Comparison of ENCODE assay signal across 31 mouse cellular contexts in genomic region chr5:124258026-124258425, GRCm38 (mm10).
"Had no signal": no experiment of that assay in that cellular context is flagged by ENCODE, and none has a peak within 500 bp of the region (broad histone marks: within the 10 kb centered on the region; RNA-seq: fewer than 3 reads in every experiment).

No protein-coding gene starts in this region.

- H3K9ac ChIP-seq: limb, embryonic 12.5 days; limb, embryonic 13.5 days; limb, embryonic 15.5 days; liver, embryonic 12.5 days; liver, embryonic 13.5 days; liver, embryonic 14.5 days; liver, embryonic 15.5 days; liver, postnatal 0 days; lung, embryonic 14.5 days; lung, embryonic 15.5 days; midbrain, embryonic 12.5 days; midbrain, embryonic 13.5 days; neural tube, embryonic 12.5 days; neural tube, embryonic 13.5 days had no signal

- ATAC-seq: liver, embryonic 12.5 days; liver, postnatal 0 days; lung, postnatal 0 days; midbrain, embryonic 13.5 days; midbrain, embryonic 16.5 days had no signal

- H3K9me3 ChIP-seq: limb, embryonic 10.5 days; limb, embryonic 12.5 days; limb, embryonic 13.5 days; limb, embryonic 15.5 days; liver, embryonic 12.5 days; liver, embryonic 13.5 days; liver, embryonic 15.5 days; lung, embryonic 15.5 days; midbrain, embryonic 10.5 days; midbrain, embryonic 12.5 days; midbrain, embryonic 13.5 days; neural tube, embryonic 12.5 days; neural tube, embryonic 13.5 days had no signal

- H3K4me1 ChIP-seq: limb, embryonic 10.5 days; limb, embryonic 12.5 days; limb, embryonic 13.5 days; limb, embryonic 15.5 days; liver, embryonic 12.5 days; liver, embryonic 13.5 days; liver, embryonic 15.5 days; midbrain, embryonic 10.5 days; midbrain, embryonic 12.5 days; midbrain, embryonic 13.5 days; neural tube, embryonic 12.5 days; neural tube, embryonic 13.5 days had no signal

- H3K27ac ChIP-seq: left cerebral cortex, adult 2 months; limb, embryonic 10.5 days; limb, embryonic 12.5 days; limb, embryonic 13.5 days; limb, embryonic 15.5 days; liver, embryonic 12.5 days; liver, embryonic 13.5 days; liver, embryonic 14.5 days; liver, embryonic 15.5 days; lung, embryonic 15.5 days; macrophage; midbrain, embryonic 10.5 days; midbrain, embryonic 12.5 days; midbrain, embryonic 13.5 days; neural tube, embryonic 12.5 days; neural tube, embryonic 13.5 days had no signal

- H3K27me3 ChIP-seq: limb, embryonic 12.5 days; limb, embryonic 13.5 days; limb, embryonic 15.5 days; liver, embryonic 12.5 days; liver, embryonic 13.5 days; liver, embryonic 15.5 days; lung, embryonic 15.5 days; midbrain, embryonic 12.5 days; midbrain, embryonic 13.5 days; neural tube, embryonic 12.5 days; neural tube, embryonic 13.5 days had no signal

- DNase-seq: left cerebral cortex, postnatal 4 days; liver; liver, embryonic 13.5 days; liver, postnatal 0 days; lung, adult 18-20 months; lung, adult 2 months; lung, embryonic 14.5 days; lung, postnatal 10 days; lung, postnatal 14 days; lung, postnatal 36 days; lung, postnatal 4 days; midbrain, embryonic 14.5 days had no signal

- H3K4me3 ChIP-seq: left cerebral cortex, adult 2 months; limb, embryonic 10.5 days; limb, embryonic 12.5 days; limb, embryonic 13.5 days; limb, embryonic 15.5 days; liver, embryonic 12.5 days; liver, embryonic 13.5 days; liver, embryonic 15.5 days; lung, embryonic 15.5 days; midbrain, embryonic 10.5 days; midbrain, embryonic 12.5 days; midbrain, embryonic 13.5 days; myocyte; neural tube, embryonic 12.5 days; neural tube, embryonic 13.5 days had no signal

- H3K4me2 ChIP-seq: limb, embryonic 12.5 days; limb, embryonic 13.5 days; limb, embryonic 15.5 days; liver, embryonic 11.5 days; liver, embryonic 12.5 days; liver, embryonic 13.5 days; liver, embryonic 15.5 days; lung, embryonic 14.5 days; lung, embryonic 15.5 days; midbrain, embryonic 12.5 days; midbrain, embryonic 13.5 days; neural tube, embryonic 12.5 days; neural tube, embryonic 13.5 days had no signal
